Mouse (Mus musculus): Measurements from ENCODE around the gene Vwa8. TPM values are rescaled to one million over a fixed set of nuclear protein-coding genes. Genes with fewer than 3 reads are reported as not detected.

The Vwa8 gene
- polyA plus RNA-seq, 1 experiment from 2014 or later = 8.8 TPM

DNA sequence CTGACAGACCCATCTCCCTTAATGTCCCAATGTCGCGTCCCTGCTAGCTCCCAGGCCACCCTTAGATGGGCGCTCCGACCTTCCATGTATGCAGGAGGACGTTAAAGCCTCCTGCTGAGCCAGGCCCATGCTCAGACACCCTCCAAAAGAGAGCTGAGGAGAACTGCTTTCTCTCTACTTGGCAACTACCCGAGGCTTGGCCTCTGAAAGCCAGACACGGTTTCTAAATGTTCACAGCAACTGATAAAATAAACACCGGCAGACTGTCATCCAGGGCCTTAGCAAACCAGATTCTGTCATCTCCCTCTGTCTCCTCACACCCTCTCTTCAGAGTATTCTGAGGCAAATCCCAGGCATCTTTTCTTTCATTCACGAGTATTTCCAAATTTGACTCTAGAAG, 377.2 kb downstream of the Vwa8 start:
- Histone ChIP-seq H3K36me3 (ENCODE audit: insufficient read depth, low read length) (no peaks in the 10 kb centered on the region), H3K27me3 (replicated peaks; ENCODE audit: insufficient read depth, low read length) (no peaks in the 10 kb centered on the region), H3K4me1 (ENCODE audit: insufficient read depth, low read depth, low read length) (peaks cover 3% of the 10 kb centered on the region; the same call in 1 of the 2 replicates), H3K9ac (replicated peaks; ENCODE audit: low read depth) (no peak overlapping the region), H3K4me3 (ENCODE audit: low read depth, low read length) (no peak overlapping the region), H3K9me3 (ENCODE audit: low read length) (no peaks in the 10 kb centered on the region), H3K4me2 (replicated peaks; ENCODE audit: low read depth, low read length) (no peak overlapping the region), H3K27ac (ENCODE audit: low read length) (peak overlapping the region; percentile 47)
- ATAC-seq (peak; percentile 18; the same call in 1 of the 2 replicates), DNase-seq (ENCODE audit: low spot score) (peak; percentile 19)
- no peak for TF ChIP-seq CTCF (IDR thresholded peaks at IDR 0.05)
- no peak for TF ChIP-seq EP300 (IDR thresholded peaks at IDR 0.05)
- WGBS = 54% methylated on average over 9 of the region's 9 CpGs

DNA sequence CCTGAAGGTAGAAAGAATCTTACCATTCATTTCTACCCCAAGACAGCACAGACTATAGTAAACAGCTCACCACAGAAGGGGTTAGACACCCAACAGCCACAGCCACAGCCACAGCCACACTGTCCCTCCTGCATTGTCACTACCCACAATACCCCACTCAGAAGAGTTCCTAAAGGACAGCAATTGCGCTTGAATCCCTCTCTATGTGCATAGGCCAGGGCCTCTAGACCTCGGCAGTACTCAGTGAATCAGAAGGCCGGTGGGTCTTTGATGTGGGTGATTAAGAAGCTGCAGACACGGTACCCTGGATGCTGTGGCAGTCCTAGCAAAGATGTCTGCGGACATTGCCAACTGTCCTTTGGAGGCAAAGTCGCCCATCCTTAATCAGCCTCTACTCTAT, 377.9 kb downstream of the Vwa8 start:
- TF ChIP-seq EP300 (IDR thresholded peaks at IDR 0.05) (no peak), CTCF (IDR thresholded peaks at IDR 0.05) (no peak)
- H3K27me3 ChIP-seq (replicated peaks; ENCODE audit: insufficient read depth, low read length) = no peaks in the 10 kb centered on the region
- H3K27ac ChIP-seq (ENCODE audit: low read length) = no peak overlapping the region
- no peaks in the 10 kb centered on the region for H3K9me3 ChIP-seq (ENCODE audit: low read length)
- 79% methylated on average over 6 of the region's 6 CpGs for WGBS
- ATAC-seq = no peak
- DNase-seq (ENCODE audit: low spot score) = no peak
- H3K36me3 ChIP-seq (ENCODE audit: insufficient read depth, low read length) = no peaks in the 10 kb centered on the region
- peaks cover 3% of the 10 kb centered on the region; the same call in 1 of the 2 replicates for H3K4me1 ChIP-seq (ENCODE audit: insufficient read depth, low read depth, low read length)
- H3K4me3 ChIP-seq (ENCODE audit: low read depth, low read length) = no peak overlapping the region
- H3K9ac ChIP-seq (replicated peaks; ENCODE audit: low read depth) = no peak overlapping the region
- no peak overlapping the region for H3K4me2 ChIP-seq (replicated peaks; ENCODE audit: low read depth, low read length)

DNA sequence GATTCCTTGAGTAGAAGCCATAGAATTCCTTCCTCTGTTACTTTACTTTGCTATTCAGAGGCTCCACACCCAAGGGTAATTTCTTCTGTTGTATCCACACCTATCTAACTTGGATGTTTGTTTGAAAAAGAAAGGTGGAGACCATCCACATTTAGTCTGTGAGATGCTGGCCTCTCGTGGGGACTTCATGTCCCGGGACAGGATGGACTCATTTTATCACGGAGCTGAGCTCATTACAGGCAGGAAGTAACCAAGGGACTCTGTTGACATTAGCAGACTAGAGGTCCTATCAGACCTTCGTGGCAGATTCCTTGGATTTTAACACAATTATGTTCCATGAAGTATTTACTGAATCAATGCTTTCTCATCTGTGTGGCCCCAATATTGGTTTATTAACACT, 379.1 kb downstream of the Vwa8 start:
- no peak overlapping the region for H3K9ac ChIP-seq (replicated peaks; ENCODE audit: low read depth)
- ATAC-seq (peak; percentile 86), DNase-seq (ENCODE audit: low spot score) (peak; percentile 46)
- H3K4me3 ChIP-seq (ENCODE audit: low read depth, low read length) = no peak overlapping the region
- H3K4me1 ChIP-seq (ENCODE audit: insufficient read depth, low read depth, low read length) = peaks cover 3% of the 10 kb centered on the region; the same call in 1 of the 2 replicates
- 14% methylated on average over 4 of the region's 4 CpGs for WGBS
- H3K27ac ChIP-seq (ENCODE audit: low read length) = peak overlapping the region; percentile 33
- TF ChIP-seq EP300 (IDR thresholded peaks at IDR 0.05) (peak; percentile 99), CTCF (IDR thresholded peaks at IDR 0.05) (peak; percentile 48)
- no peaks in the 10 kb centered on the region for H3K9me3 ChIP-seq (ENCODE audit: low read length)
- no peak overlapping the region for H3K4me2 ChIP-seq (replicated peaks; ENCODE audit: low read depth, low read length)
- H3K27me3 ChIP-seq (replicated peaks; ENCODE audit: insufficient read depth, low read length) = no peaks in the 10 kb centered on the region
- no peaks in the 10 kb centered on the region for H3K36me3 ChIP-seq (ENCODE audit: insufficient read depth, low read length)

DNA sequence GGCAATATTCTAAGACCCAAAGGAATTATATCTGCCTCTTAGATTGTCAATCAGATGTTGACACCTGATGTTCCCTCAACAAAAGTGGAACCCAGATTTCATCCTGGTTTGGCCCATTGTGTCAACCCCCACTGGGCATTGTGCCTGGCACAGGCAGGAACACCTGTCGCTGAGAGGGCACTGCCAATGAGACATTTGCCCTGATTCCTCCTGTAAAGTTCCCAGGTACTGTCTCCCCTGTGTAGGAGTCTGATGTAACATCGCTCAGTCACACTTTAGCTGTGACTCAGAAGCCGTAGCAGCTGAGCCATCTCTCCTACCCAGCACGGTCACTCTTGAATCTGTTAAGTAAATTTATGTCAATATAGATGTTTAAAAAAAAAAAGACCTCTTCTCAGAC, 382.8 kb downstream of the Vwa8 start:
- Histone ChIP-seq H3K4me2 (replicated peaks; ENCODE audit: low read depth, low read length) (no peak overlapping the region), H3K4me3 (ENCODE audit: low read depth, low read length) (no peak overlapping the region), H3K36me3 (ENCODE audit: insufficient read depth, low read length) (no peaks in the 10 kb centered on the region), H3K27me3 (replicated peaks; ENCODE audit: insufficient read depth, low read length) (no peaks in the 10 kb centered on the region), H3K9me3 (ENCODE audit: low read length) (no peaks in the 10 kb centered on the region), H3K4me1 (ENCODE audit: insufficient read depth, low read depth, low read length) (no peaks in the 10 kb centered on the region), H3K27ac (ENCODE audit: low read length) (no peak overlapping the region), H3K9ac (replicated peaks; ENCODE audit: low read depth) (no peak overlapping the region)
- DNase-seq (ENCODE audit: low spot score) (no peak), ATAC-seq (no peak)
- WGBS = 69% methylated on average over 4 of the region's 4 CpGs
- TF ChIP-seq CTCF (IDR thresholded peaks at IDR 0.05) (no peak), EP300 (IDR thresholded peaks at IDR 0.05) (no peak)

DNA sequence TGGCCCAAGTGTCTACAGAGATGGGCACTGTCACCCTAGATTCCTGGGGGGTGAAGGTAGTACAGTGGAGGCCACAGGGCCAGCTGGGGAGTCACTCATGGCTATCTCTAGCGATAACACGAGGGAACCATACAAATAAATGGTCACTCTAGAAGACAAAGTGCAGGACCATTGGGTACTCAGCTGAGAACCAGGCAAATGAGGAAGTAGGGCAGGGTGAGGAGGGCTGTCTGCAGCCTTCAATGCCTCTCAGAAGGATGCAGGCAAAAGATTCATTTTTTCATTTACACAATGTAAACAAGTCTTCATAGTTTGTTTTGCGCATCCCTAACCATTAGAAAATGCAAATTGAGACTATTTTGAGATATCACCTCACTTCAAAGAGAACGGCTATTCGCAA, 384.8 kb downstream of the Vwa8 start:
- DNase-seq (ENCODE audit: low spot score) (no peak), ATAC-seq (no peak)
- Histone ChIP-seq H3K4me3 (ENCODE audit: low read depth, low read length) (no peak overlapping the region), H3K9ac (replicated peaks; ENCODE audit: low read depth) (no peak overlapping the region), H3K9me3 (ENCODE audit: low read length) (no peaks in the 10 kb centered on the region), H3K36me3 (ENCODE audit: insufficient read depth, low read length) (no peaks in the 10 kb centered on the region), H3K27ac (ENCODE audit: low read length) (no peak overlapping the region), H3K27me3 (replicated peaks; ENCODE audit: insufficient read depth, low read length) (no peaks in the 10 kb centered on the region), H3K4me2 (replicated peaks; ENCODE audit: low read depth, low read length) (no peak overlapping the region), H3K4me1 (ENCODE audit: insufficient read depth, low read depth, low read length) (no peaks in the 10 kb centered on the region)
- no peak for TF ChIP-seq EP300 (IDR thresholded peaks at IDR 0.05)
- no peak for TF ChIP-seq CTCF (IDR thresholded peaks at IDR 0.05)
- WGBS = 74% methylated on average over 5 of the region's 5 CpGs

DNA sequence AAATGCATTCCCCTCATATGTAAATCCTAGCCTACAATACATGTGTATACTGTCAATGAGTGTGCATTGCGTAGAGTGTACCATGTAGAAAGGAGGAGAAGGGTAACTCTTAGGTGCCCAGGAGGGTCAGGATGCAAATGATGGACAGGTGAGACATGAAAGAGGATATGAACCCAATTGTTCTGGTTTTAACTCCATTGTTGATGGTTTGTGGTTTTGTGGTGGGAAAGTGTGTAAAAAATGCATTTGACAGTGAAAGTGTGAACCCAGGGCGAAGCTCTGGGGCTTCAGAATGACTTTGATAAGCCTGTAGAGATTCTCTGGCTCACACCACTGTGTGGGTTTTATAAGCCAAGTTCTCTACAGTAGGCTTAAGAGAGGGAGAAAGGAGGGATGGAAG, 385.7 kb downstream of the Vwa8 start:
- H3K9me3 ChIP-seq (ENCODE audit: low read length) = no peaks in the 10 kb centered on the region
- H3K4me3 ChIP-seq (ENCODE audit: low read depth, low read length) = no peak overlapping the region
- H3K4me2 ChIP-seq (replicated peaks; ENCODE audit: low read depth, low read length) = no peak overlapping the region
- H3K9ac ChIP-seq (replicated peaks; ENCODE audit: low read depth) = no peak overlapping the region
- H3K36me3 ChIP-seq (ENCODE audit: insufficient read depth, low read length) = no peaks in the 10 kb centered on the region
- no peaks in the 10 kb centered on the region for H3K27me3 ChIP-seq (replicated peaks; ENCODE audit: insufficient read depth, low read length)
- TF ChIP-seq CTCF (IDR thresholded peaks at IDR 0.05) (no peak), EP300 (IDR thresholded peaks at IDR 0.05) (no peak)
- ATAC-seq (no peak), DNase-seq (ENCODE audit: low spot score) (no peak)
- H3K27ac ChIP-seq (ENCODE audit: low read length) = no peak overlapping the region
- no peaks in the 10 kb centered on the region for H3K4me1 ChIP-seq (ENCODE audit: insufficient read depth, low read depth, low read length)
- whole genome bisulfite sequencing = 98% methylated on average over 2 of the region's 2 CpGs

DNA sequence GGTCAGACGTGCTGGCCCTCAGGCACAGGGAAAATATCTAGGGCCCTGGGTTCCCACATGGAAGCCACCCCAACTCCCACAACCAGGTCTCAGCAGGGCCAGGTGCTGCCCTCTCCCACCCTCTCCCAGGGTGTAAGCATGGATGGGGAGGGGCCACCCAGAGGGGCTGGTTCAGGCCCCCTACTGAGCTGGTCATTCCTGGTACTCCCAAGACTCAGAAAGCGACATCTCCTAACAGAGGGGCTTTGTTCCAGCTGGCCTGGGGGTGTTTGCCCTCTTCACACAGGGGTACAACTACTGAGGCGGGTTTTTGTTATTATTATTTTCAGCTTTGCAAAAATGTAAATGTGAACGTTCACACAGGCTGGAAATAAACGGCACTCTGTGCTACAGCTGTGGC, 386.3 kb downstream of the Vwa8 start:
- H3K4me3 ChIP-seq (ENCODE audit: low read depth, low read length) = no peak overlapping the region
- 64% methylated on average over 5 of the region's 5 CpGs for WGBS
- no peak overlapping the region for H3K9ac ChIP-seq (replicated peaks; ENCODE audit: low read depth)
- no peak for TF ChIP-seq EP300 (IDR thresholded peaks at IDR 0.05)
- no peak overlapping the region for H3K4me2 ChIP-seq (replicated peaks; ENCODE audit: low read depth, low read length)
- H3K9me3 ChIP-seq (ENCODE audit: low read length) = no peaks in the 10 kb centered on the region
- H3K4me1 ChIP-seq (ENCODE audit: insufficient read depth, low read depth, low read length) = no peaks in the 10 kb centered on the region
- no peak for ATAC-seq
- DNase-seq (ENCODE audit: low spot score) = no peak
- H3K36me3 ChIP-seq (ENCODE audit: insufficient read depth, low read length) = no peaks in the 10 kb centered on the region
- H3K27ac ChIP-seq (ENCODE audit: low read length) = no peak overlapping the region
- no peaks in the 10 kb centered on the region for H3K27me3 ChIP-seq (replicated peaks; ENCODE audit: insufficient read depth, low read length)
